Mouse (Mus musculus) neural tube, embryonic 12.5 days (tissue): ENCODE data around the gene Olfr1290. TPM values are rescaled to one million over a fixed set of nuclear protein-coding genes. Genes with fewer than 3 reads are reported as not detected.

Experiments
- ATAC-seq: fragments of 200-750 bp; cut with Nextera tagmentation; 2 replicates; pipeline ENCODE4 v1.8.0; 2017; ENCODE audit warnings: low read depth, mild to moderate bottlenecking, moderate TSS enrichment, moderate library complexity; ENCODE audit not compliant: low FRiP score
- H3K27ac ChIP-seq: fragments of 300-500 bp; sonication (generic); 2 replicates; pipeline ENCODE4 v1.5.1; 2016
- H3K27me3 ChIP-seq: fragments of 300-500 bp; sonication (generic); replicated peaks from 2 replicates; pipeline ENCODE4 v1.6.1; 2016; ENCODE audit warnings: mild to moderate bottlenecking
- H3K36me3 ChIP-seq: fragments of 300-500 bp; sonication (generic); 2 replicates; pipeline ENCODE4 v1.6.1; 2016; ENCODE audit warnings: mild to moderate bottlenecking
- H3K4me1 ChIP-seq: fragments of 300-500 bp; sonication (generic); 2 replicates; pipeline ENCODE4 v1.6.1; 2016
- H3K4me2 ChIP-seq: fragments of 300-500 bp; sonication (generic); replicated peaks from 2 replicates; pipeline ENCODE4 v1.6.1; 2016; ENCODE audit warnings: mild to moderate bottlenecking
- H3K4me3 ChIP-seq: fragments of 300-500 bp; sonication (generic); 2 replicates; pipeline ENCODE4 v1.5.1; 2016
- H3K9ac ChIP-seq: fragments of 300-500 bp; sonication (generic); 2 replicates; pipeline ENCODE4 v1.6.1; 2016; ENCODE audit warnings: mild to moderate bottlenecking
- H3K9me3 ChIP-seq: fragments of 300-500 bp; sonication (generic); 2 replicates; pipeline ENCODE4 v1.6.1; 2016; ENCODE audit warnings: mild to moderate bottlenecking
- WGBS: fragments of 180-500 bp; shearing (Covaris S2); methylation state at CpG from one replicate; pipeline ENCODE4 v1.1.7; 2016; 5-methylcytosine and 5-hydroxymethylcytosine counted together
- polyA plus RNA-seq: library from polyadenylated mRNA; unstranded; fragments of >200 nt; fragmentation: Nextera tagmentation; extraction: Ambion mirVana; gene quantifications from 2 replicates; pipeline ENCODE4 v1.2.1, GENCODE M21; 2016

Olfr1290 gene
- polyA plus RNA-seq: not detected in 2 replicates

DNA sequence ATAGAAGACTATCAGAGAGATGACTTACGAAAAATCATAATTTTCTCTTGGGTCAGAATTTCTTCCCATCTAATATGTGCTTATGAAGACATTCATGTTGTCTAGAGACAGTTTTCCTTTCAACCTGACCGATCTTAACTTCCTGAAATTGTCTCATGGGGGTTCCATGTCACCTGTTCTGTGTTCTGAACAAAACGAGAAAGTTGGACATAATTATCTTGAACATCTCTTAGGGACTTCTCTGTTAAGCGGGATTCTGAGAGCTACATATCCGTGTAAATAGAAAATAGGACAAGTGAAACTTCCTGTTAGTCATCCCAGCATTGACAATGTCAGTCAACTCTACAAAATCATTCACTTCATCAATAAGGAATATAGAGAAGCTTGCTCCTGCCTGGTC is at the start of gene Olfr1290:
Gene Olfr1290 (minus strand): TSS at position 101 of the 400 bp plus-strand sequence.
- Histone ChIP-seq H3K4me3 (no peak within 1 kb of the TSS), H3K27me3 (no peaks in the 10 kb centered on the region), H3K9ac (no peak within 1 kb of the TSS), H3K4me2 (no peak within 1 kb of the TSS), H3K36me3 (no peaks in the 10 kb centered on the region), H3K4me1 (no peaks in the 10 kb centered on the region), H3K27ac (no peak within 1 kb of the TSS), H3K9me3 (no peaks in the 10 kb centered on the region)
- ATAC-seq: no peak
- WGBS: 84% methylated on average over 5 of the region's 5 CpGs

DNA sequence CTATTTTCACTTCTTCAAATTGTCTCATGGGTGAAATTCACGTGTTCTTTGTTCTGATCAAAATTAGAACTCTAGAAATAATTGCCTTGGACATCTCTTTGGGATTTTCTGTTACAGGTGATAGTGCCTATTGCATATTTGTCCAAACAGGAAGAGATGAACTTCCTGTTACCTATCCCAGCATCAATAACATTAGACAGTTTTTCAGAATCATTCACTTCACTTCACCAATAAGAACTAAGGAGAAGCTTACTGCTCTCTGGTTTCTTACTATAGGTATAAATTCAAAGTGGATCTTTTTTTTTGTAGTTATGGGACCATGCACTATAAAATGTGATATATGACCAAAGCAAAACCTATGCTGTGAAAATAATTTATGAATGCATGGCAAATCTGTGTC is 46.6 kb upstream of the Olfr1290 start, which contains the start of gene Olfr1294:
Gene Olfr1294 (minus strand): TSS at position 101 of the 400 bp plus-strand sequence.
- Histone ChIP-seq H3K27me3 (no peaks in the 10 kb centered on the region), H3K9me3 (no peaks in the 10 kb centered on the region), H3K27ac (no peak within 1 kb of the TSS), H3K4me1 (no peaks in the 10 kb centered on the region), H3K36me3 (no peaks in the 10 kb centered on the region), H3K4me2 (no peak within 1 kb of the TSS), H3K9ac (no peak within 1 kb of the TSS), H3K4me3 (no peak within 1 kb of the TSS)
- WGBS: 46% methylated on average over 1 of the region's 1 CpGs
- no peak for ATAC-seq

DNA sequence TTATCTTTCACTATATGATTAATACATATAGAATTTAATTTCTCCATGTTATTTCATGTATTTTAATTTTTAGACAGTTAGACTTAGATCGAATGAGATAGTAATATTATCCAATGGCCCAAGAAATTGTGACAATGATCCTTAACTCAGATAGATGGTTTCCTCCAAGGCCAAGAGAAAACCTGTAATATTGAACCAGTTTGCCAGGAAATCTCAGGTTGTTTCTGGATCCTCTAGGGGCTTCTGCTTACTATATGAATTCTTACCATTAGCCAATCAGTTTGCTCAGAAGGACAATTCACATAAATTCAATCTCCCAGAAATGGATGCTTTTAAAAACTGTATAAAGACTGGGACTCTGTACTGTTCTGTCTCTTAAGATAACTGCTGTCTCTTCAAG is 31.3 kb upstream of the Olfr1290 start, which contains the start of gene Olfr1293-ps:
Gene Olfr1293-ps (plus strand): TSS at position 301 of the 400 bp plus-strand sequence.
- Histone ChIP-seq H3K9ac (no peak within 1 kb of the TSS), H3K4me1 (no peaks in the 10 kb centered on the region), H3K27ac (no peak within 1 kb of the TSS), H3K27me3 (no peaks in the 10 kb centered on the region), H3K4me3 (no peak within 1 kb of the TSS), H3K4me2 (no peak within 1 kb of the TSS), H3K36me3 (no peaks in the 10 kb centered on the region), H3K9me3 (0 out of 2 replicates have a peak, but pooled peaks cover 4% of the 10 kb centered on the region)
- no peak for ATAC-seq
- 95% methylated on average over 1 of the region's 1 CpGs for WGBS

DNA sequence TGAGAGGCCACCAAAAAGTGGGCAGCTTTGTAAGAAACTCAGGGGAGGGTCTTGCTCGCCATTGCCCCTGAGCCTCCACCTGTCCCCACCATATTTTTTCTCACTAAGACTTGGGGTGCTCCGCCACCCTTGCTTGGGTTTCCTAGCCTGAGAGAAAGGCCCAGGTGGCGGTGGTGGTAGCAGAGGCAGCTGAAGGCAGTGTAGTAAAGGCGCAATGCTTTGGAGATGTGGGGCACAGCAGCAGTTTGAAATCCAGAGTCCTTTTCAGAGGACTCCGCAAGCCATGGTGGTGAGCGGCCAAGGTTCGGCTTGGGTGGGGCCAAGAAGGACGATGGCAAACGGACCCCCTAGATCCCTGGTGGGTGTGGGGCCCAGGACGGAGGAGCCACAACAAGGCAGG is 23.8 kb upstream of the Olfr1290 start:
- Histone ChIP-seq H3K9ac (no peak overlapping the region), H3K9me3 (peaks cover 7% of the 10 kb centered on the region; the same call in 1 of the 2 replicates), H3K27ac (no peak overlapping the region), H3K27me3 (no peaks in the 10 kb centered on the region), H3K4me1 (no peaks in the 10 kb centered on the region), H3K36me3 (no peaks in the 10 kb centered on the region), H3K4me2 (no peak overlapping the region), H3K4me3 (no peak overlapping the region)
- ATAC-seq: no peak
- WGBS: 92% methylated on average over 10 of the region's 10 CpGs

DNA sequence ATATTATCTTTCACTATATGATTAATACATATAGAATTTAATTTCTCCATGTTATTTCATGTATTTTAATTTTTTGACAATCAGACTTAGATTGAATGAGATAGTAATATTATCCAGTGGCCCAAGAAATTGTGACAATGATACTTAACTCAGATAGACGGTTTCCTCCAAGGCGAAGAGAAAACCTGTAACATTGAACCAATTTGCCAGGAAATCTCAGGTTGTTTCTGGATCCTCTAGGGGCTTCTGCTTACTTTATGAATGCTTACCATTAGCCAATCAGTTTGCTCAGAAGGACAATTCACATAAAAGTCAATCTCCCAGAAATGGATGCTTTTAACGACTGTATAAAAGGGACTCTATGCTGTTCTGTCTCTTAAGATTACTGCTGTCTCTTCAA is 3.3 kb upstream of the Olfr1290 start, which contains the start of gene Olfr1291-ps1:
Gene Olfr1291-ps1 (plus strand): TSS at position 301 of the 400 bp plus-strand sequence.
- H3K27me3 ChIP-seq: no peaks in the 10 kb centered on the region
- no peak within 1 kb of the TSS for H3K27ac ChIP-seq
- no peak within 1 kb of the TSS for H3K4me3 ChIP-seq
- no peak within 1 kb of the TSS for H3K9ac ChIP-seq
- H3K9me3 ChIP-seq: no peaks in the 10 kb centered on the region
- H3K36me3 ChIP-seq: no peaks in the 10 kb centered on the region
- no peaks in the 10 kb centered on the region for H3K4me1 ChIP-seq
- no peak within 1 kb of the TSS for H3K4me2 ChIP-seq
- ATAC-seq: no peak
- WGBS: 94% methylated on average over 3 of the region's 3 CpGs

DNA sequence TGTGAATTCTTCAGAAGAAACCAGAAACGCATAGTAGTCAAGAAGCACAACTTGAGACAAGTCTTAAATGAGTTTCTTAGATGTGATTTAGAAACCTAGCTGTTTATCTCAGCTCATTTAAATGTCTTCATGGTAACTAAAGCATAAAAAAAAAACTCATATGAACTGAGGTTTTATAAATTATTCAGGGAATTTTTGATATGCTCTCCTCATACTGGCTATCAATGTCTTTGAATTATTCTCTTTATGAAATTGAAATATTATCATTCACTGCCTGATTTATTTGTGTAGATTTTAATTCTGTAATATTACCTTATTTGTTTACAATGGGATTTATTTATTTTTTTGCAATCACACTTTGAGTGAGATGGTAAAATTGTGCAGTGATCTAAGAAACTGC is 13.1 kb downstream of the Olfr1290 start, which contains the start of gene Olfr1289:
Gene Olfr1289 (plus strand): TSS at position 301 of the 400 bp plus-strand sequence.
- H3K4me1 ChIP-seq: no peaks in the 10 kb centered on the region
- no peak for ATAC-seq
- H3K27me3 ChIP-seq: no peaks in the 10 kb centered on the region
- no peak within 1 kb of the TSS for H3K27ac ChIP-seq
- H3K9me3 ChIP-seq: no peaks in the 10 kb centered on the region
- no peaks in the 10 kb centered on the region for H3K36me3 ChIP-seq
- no peak within 1 kb of the TSS for H3K4me2 ChIP-seq
- no peak within 1 kb of the TSS for H3K4me3 ChIP-seq
- H3K9ac ChIP-seq: no peak within 1 kb of the TSS
- 86% methylated on average over 1 of the region's 1 CpGs for WGBS

DNA sequence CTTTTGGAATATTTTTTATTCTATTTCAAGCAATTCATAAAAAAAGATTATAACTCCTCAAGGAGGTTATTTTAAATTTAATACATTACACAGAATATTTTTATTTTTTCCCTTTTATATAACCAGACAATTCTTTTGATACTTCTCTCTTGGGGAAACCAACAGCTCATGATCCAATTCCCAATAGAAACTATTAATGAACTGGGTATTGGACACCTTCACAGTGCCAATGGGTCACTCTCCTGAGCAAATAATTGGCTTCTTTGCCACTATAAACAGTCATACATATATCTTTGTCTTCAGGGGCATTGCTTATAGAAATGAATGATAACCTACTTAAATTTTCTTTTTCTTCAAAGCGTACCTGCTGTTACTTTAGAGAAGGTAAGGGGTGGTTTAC is 19.8 kb downstream of the Olfr1290 start, which contains the start of gene Olfr1288:
Gene Olfr1288 (plus strand): TSS at position 301 of the 400 bp plus-strand sequence.
- no peak within 1 kb of the TSS for H3K9ac ChIP-seq
- H3K27me3 ChIP-seq: no peaks in the 10 kb centered on the region
- H3K4me2 ChIP-seq: no peak within 1 kb of the TSS
- ATAC-seq: no peak
- no peak within 1 kb of the TSS for H3K4me3 ChIP-seq
- no peaks in the 10 kb centered on the region for H3K4me1 ChIP-seq
- H3K27ac ChIP-seq: no peak within 1 kb of the TSS
- no peaks in the 10 kb centered on the region for H3K9me3 ChIP-seq
- H3K36me3 ChIP-seq: no peaks in the 10 kb centered on the region
- 89% methylated on average over 1 of the region's 1 CpGs for WGBS

DNA sequence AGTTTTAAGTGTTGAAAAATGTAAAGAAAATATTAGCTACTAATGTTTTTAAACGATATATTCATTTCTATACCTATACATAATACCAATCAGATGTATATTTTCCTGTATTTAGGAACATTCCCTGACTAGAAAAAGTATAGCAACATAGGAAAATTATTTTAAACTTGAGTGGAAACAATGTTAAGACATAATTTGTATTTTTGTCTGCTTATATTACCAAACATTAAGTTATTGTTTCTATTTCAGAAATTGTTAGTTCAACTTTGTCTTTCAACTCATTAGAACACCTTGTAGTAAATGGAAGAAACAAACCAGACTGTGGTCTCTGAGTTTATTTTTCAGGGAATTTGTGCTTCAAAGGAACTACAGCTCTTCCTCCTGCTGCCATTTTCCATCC is 44.8 kb downstream of the Olfr1290 start, which contains the start of gene Olfr1287:
Gene Olfr1287 (plus strand): TSS at position 301 of the 400 bp plus-strand sequence.
- ATAC-seq: no peak

More for the DNA sequence above, 44.8 kb downstream of the Olfr1290 start, which contains the start of gene Olfr1287:
- Histone ChIP-seq H3K27me3 (no peaks in the 10 kb centered on the region), H3K27ac (no peak within 1 kb of the TSS), H3K9me3 (no peaks in the 10 kb centered on the region), H3K4me3 (no peak within 1 kb of the TSS), H3K9ac (no peak within 1 kb of the TSS), H3K36me3 (no peaks in the 10 kb centered on the region), H3K4me2 (no peak within 1 kb of the TSS), H3K4me1 (no peaks in the 10 kb centered on the region)
- WGBS: 63% methylated on average over 1 of the region's 1 CpGs

Other genes starting within 250 kb of the Olfr1290 start
- not detected in 2 replicates for gene Olfr1276, start 239.3 kb downstream of the Olfr1290 start, polyA plus RNA-seq
- not detected in 2 replicates for gene Olfr1277, start 219.7 kb downstream of the Olfr1290 start, polyA plus RNA-seq
- gene Olfr1278, start 203.7 kb downstream of the Olfr1290 start, polyA plus RNA-seq: not detected in 2 replicates
- gene Olfr1279, start 193.2 kb downstream of the Olfr1290 start, polyA plus RNA-seq: not detected in 2 replicates
- not detected in 2 replicates for gene Olfr1280, start 179.8 kb downstream of the Olfr1290 start, polyA plus RNA-seq
- not detected in 2 replicates for gene Olfr1281, start 167.3 kb downstream of the Olfr1290 start, polyA plus RNA-seq
- not detected in 2 replicates for gene Olfr1282, start 157.8 kb downstream of the Olfr1290 start, polyA plus RNA-seq
- gene Olfr1283, start 127.0 kb downstream of the Olfr1290 start, polyA plus RNA-seq: not detected in 2 replicates
- gene Olfr1284, start 118.3 kb downstream of the Olfr1290 start, polyA plus RNA-seq: not detected in 2 replicates
- not detected in 2 replicates for gene Olfr1286, start 70.7 kb downstream of the Olfr1290 start, polyA plus RNA-seq
- gene Olfr1287, start 44.7 kb downstream of the Olfr1290 start, polyA plus RNA-seq: not detected in 2 replicates
- not detected in 2 replicates for gene Olfr1288, start 19.7 kb downstream of the Olfr1290 start, polyA plus RNA-seq
- not detected in 2 replicates for gene Olfr1289, start 13.0 kb downstream of the Olfr1290 start, polyA plus RNA-seq
- not detected in 2 replicates for gene Olfr1291-ps1, start 3.4 kb upstream of the Olfr1290 start, polyA plus RNA-seq
- not detected in 2 replicates for gene Olfr1293-ps, start 31.4 kb upstream of the Olfr1290 start, polyA plus RNA-seq
- not detected in 2 replicates for gene Olfr1294, start 46.5 kb upstream of the Olfr1290 start, polyA plus RNA-seq
- gene Olfr1295, start 75.9 kb upstream of the Olfr1290 start, polyA plus RNA-seq: not detected in 2 replicates
- gene Olfr1297, start 132.7 kb upstream of the Olfr1290 start, polyA plus RNA-seq: not detected in 2 replicates
- gene Olfr1298, start 155.4 kb upstream of the Olfr1290 start, polyA plus RNA-seq: not detected in 2 replicates
- gene Olfr1299, start 167.6 kb upstream of the Olfr1290 start, polyA plus RNA-seq: not detected in 2 replicates